ENCODE assay signal across 7 mouse cellular contexts in the genomic region with DNA sequence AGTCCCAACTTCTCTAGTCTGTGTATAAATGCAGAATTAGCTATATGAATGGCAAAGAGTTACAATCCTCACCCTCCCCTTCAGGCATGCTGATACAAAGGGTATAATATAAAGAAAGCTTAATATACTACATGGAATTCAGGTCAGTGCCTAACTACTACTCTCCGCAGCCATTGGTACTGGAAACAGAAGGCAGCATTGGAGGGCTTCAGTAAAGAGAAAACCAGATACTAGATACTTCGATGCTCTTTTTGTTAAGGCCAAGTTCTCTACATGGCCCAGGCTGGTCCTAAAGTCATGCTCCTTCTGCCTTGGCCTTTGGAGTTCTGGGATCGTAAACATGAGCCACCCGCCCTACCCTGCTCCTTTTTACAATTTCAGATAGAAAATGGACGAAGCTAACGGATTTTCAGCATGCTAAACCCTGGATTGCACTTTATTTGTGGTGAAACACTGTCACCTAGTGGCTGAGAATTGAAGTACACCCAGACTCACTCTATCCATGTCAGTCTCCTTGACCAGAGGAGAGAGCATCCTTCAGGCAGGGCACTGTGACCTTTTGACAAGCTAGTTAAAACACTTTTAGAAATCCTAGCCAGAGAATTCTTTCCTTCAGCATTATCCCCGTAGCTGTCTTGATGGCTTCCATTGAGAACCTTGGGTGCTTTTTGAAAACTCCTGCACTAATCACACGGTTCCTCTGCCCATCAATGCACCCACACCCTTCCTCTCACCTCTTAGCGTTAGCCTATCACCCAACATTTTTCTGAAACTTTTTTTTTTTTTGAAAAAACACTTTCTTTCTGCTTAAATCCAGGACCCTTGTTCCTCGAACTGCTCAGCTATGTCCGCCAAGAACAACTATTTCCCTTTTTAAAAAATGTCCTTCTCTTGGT. TPM values are rescaled to one million over a fixed set of nuclear protein-coding genes. Genes with fewer than 3 reads are reported as not detected.
DNase-seq lines count a peak whose midpoint lies in the region; ATAC-seq and TF ChIP-seq lines count a peak whose summit lies in the region.

No protein-coding gene starts in this region.

- TF ChIP-seq CTCF in cortical plate, adult 2 months (IDR thresholded peaks at IDR 0.05; ENCODE audit: extremely low read depth, insufficient read depth, low read length), result peak; percentile 89

- peak overlapping the region; percentile 26; the same call in 1 of the 2 replicates for H3K4me2 ChIP-seq in intestine, embryonic 14.5 days (ENCODE audit: low read length)

- no peak for TF ChIP-seq POLR2A in cortical plate, adult 2 months (IDR thresholded peaks at IDR 0.05; ENCODE audit: extremely low read depth, insufficient read depth, low read length)

- no peaks in the 10 kb centered on the region for H3K4me1 ChIP-seq in cortical plate, adult 2 months (ENCODE audit: control insufficient read depth, insufficient read depth, low read length)
- no peaks in the 10 kb centered on the region for H3K4me1 ChIP-seq in intestine, embryonic 14.5 days (replicated peaks; ENCODE audit: control insufficient read depth, insufficient read depth, low read length)

- peak; percentile 80 for DNase-seq in adrenal gland, adult 2 months
- peak; percentile 74 for DNase-seq in gastrocnemius, postnatal 10 days
- DNase-seq in intestine, embryonic 14.5 days (ENCODE audit: low spot score), result peak; percentile 91
- DNase-seq in left cerebral cortex, adult 9 months (ENCODE audit: low spot score in 2 of 2), result peak; percentile 22 to 87
- peak; percentile 71 for DNase-seq in right cerebral cortex, postnatal 25 days

- no peaks in the 10 kb centered on the region for H3K9me3 ChIP-seq in intestine, embryonic 14.5 days (ENCODE audit: control insufficient read depth, low read length)

- no peaks in the 10 kb centered on the region for H3K36me3 ChIP-seq in intestine, embryonic 14.5 days (ENCODE audit: control insufficient read depth, insufficient read depth, low read length)

- H3K9ac ChIP-seq in intestine, embryonic 14.5 days (ENCODE audit: low read length), result no peak overlapping the region

- 47% methylated on average over 11 of the region's 11 CpGs for WGBS in intestine, embryonic 14.5 days

- H3K27ac ChIP-seq in cortical plate, adult 2 months (ENCODE audit: insufficient read depth, low read length), result no peak overlapping the region
- H3K27ac ChIP-seq in intestine, embryonic 14.5 days (ENCODE audit: low read depth), result no peak overlapping the region

- ATAC-seq in intestine, embryonic 14.5 days (replicated peaks; ENCODE audit: low FRiP score, low TSS enrichment, low read depth), result peak; percentile 70
- peak; percentile 87 for ATAC-seq in megakaryocyte-erythroid progenitor cell, adult 5-6 weeks (replicated peaks; ENCODE audit: low FRiP score, low TSS enrichment, poor library complexity, severe bottlenecking)

- H3K4me3 ChIP-seq in cortical plate, adult 2 months (ENCODE audit: insufficient read depth, low read length), result no peak overlapping the region; the same call in 1 of the 2 replicates
- no peak overlapping the region for H3K4me3 ChIP-seq in intestine, embryonic 14.5 days (ENCODE audit: low read depth, low read length)

- H3K27me3 ChIP-seq in intestine, embryonic 14.5 days (replicated peaks; ENCODE audit: control insufficient read depth, insufficient read depth, low read length), result no peaks in the 10 kb centered on the region

RNA-seq across cellular contexts. Expression of gene Dram1, which starts 51.5 kb away (rescaled TPM):
- total RNA-seq in adrenal gland, adult 2 months (2021), result 10 to 100 TPM; 10.2 to 23.5 TPM
- polyA plus RNA-seq in adrenal gland, adult 2 months (2012; rRNA removed), result 18.1 and 39.3 TPM in 2 replicates
- polyA plus RNA-seq in cortical plate, adult 2 months (2012; rRNA removed), result 1.6 and 2.0 TPM in 2 replicates
- 1 to 10 TPM; 2.5 to 2.6 TPM for total RNA-seq in gastrocnemius, postnatal 10 days (2021)
- 3.1 and 3.6 TPM in 2 replicates for polyA plus RNA-seq in intestine, embryonic 14.5 days (2014; fragmentation: Nextera tagmentation; extraction: Ambion mirVana)
- total RNA-seq in megakaryocyte-erythroid progenitor cell, adult 5-6 weeks (2014; fragmentation: Nextera tagmentation), result not detected in 2 replicates
- 0.76 and 0.80 TPM in 2 replicates for total RNA-seq in megakaryocyte-erythroid progenitor cell, adult 5-6 weeks (2017)

RNA-seq across cellular contexts. Expression of gene Gnptab, which starts 51.5 kb away (rescaled TPM):
- total RNA-seq in adrenal gland, adult 2 months (2021), result 10 to 100 TPM; 31.1 to 36.3 TPM
- 4.6 and 4.7 TPM in 2 replicates for polyA plus RNA-seq in adrenal gland, adult 2 months (2012; rRNA removed)
- polyA plus RNA-seq in cortical plate, adult 2 months (2012; rRNA removed), result 41.1 and 43.3 TPM in 2 replicates
- total RNA-seq in gastrocnemius, postnatal 10 days (2021), result 10 to 100 TPM; 11.9 to 13.5 TPM
- 14.0 and 14.3 TPM in 2 replicates for polyA plus RNA-seq in intestine, embryonic 14.5 days (2014; fragmentation: Nextera tagmentation; extraction: Ambion mirVana)
- 37.1 and 44.4 TPM in 2 replicates for total RNA-seq in megakaryocyte-erythroid progenitor cell, adult 5-6 weeks (2014; fragmentation: Nextera tagmentation)
- total RNA-seq in megakaryocyte-erythroid progenitor cell, adult 5-6 weeks (2017), result 39.3 and 45.2 TPM in 2 replicates
